Mouse (Mus musculus): ENCODE measurements around the gene Olfr535. TPM values are rescaled to one million over a fixed set of nuclear protein-coding genes. Genes with fewer than 3 reads are reported as not detected.
"Not testable (repeated sequence)": the region's sequence is repeated elsewhere in the genome, so short reads cannot be mapped to it uniquely, and the experiment has no call there.

Olfr535 gene
- total RNA-seq (2012; rRNA removed) (not detected in 2 replicates), total RNA-seq (2014; rRNA removed) (not detected in 2 replicates), polyA plus RNA-seq (2012; ENCODE audit: insufficient read length, low read depth) (not detected in 2 replicates)

- no peak within 1 kb of the TSS for H3K9ac ChIP-seq (ENCODE audit: insufficient read depth, low read depth)
- no peaks in the 10 kb centered on the region for H3K4me1 ChIP-seq (ENCODE audit: control insufficient read depth in 1 of 2, insufficient read depth in 2 of 2)
- no peaks in the 10 kb centered on the region for H3K79me2 ChIP-seq (replicated peaks; ENCODE audit: control insufficient read depth, extremely low read depth, insufficient read depth, poor library complexity, severe bottlenecking)
- H3K4me2 ChIP-seq (ENCODE audit: insufficient read depth, low read depth, poor library complexity, severe bottlenecking): no peak within 1 kb of the TSS
- in situ Hi-C loops (cut with MboI; ENCODE audit: low pct_ligation_motif_present, low pct_unique_long_range_greater_than_20kb, low sequenced_read_pairs) (no loop called here), dilution Hi-C loops (cut with MboI; ENCODE audit: extremely low pct_ligation_motif_present, extremely low pct_unique_long_range_greater_than_20kb, low sequenced_read_pairs) (no loop called here)
- no peaks in the 10 kb centered on the region for H3K36me3 ChIP-seq (replicated peaks in 1 of 2; ENCODE audit: control insufficient read depth in 1 of 2, insufficient read depth in 1 of 2, low read length in 1 of 2)
- peaks cover 74% of the 10 kb centered on the region for H3K27me3 ChIP-seq (replicated peaks)
- no peak for DNase-seq (ENCODE audit: extremely low read depth)
- H3K4me3 ChIP-seq (replicated peaks in 1 of 3; ENCODE audit: low read depth in 2 of 3, low read length in 2 of 3, poor library complexity in 1 of 3): no peak within 1 kb of the TSS
- no peaks in the 10 kb centered on the region for H3K9me3 ChIP-seq (replicated peaks; ENCODE audit: low read length)
- no peak within 1 kb of the TSS for H3K27ac ChIP-seq (ENCODE audit: insufficient read depth, low read depth)
- TF ChIP-seq USF1 (IDR thresholded peaks at IDR 0.05; ENCODE audit: low read depth, low read length): no peak
- TF ChIP-seq MAZ (IDR thresholded peaks at IDR 0.05; ENCODE audit: low read depth, low read length): no peak
- no peak for TF ChIP-seq ZMIZ1 (IDR thresholded peaks at IDR 0.05; ENCODE audit: low read depth, low read length)
- TF ChIP-seq MAX (IDR thresholded peaks at IDR 0.05; ENCODE audit: low read length): no peak
- TF ChIP-seq MAFK (IDR thresholded peaks at IDR 0.05; ENCODE audit: insufficient replicate concordance, low read length): no peak
- no peak for TF ChIP-seq POLR2A (IDR thresholded peaks at IDR 0.05; ENCODE audit: low read depth, low read length)
- no peak for TF ChIP-seq ZKSCAN1 (IDR thresholded peaks at IDR 0.05; ENCODE audit: borderline replicate concordance, low read depth, low read length)
- TF ChIP-seq ELF1 (IDR thresholded peaks at IDR 0.05; ENCODE audit: low read depth, low read length): no peak
- TF ChIP-seq NELFE (IDR thresholded peaks at IDR 0.05; ENCODE audit: low read depth, low read length): no peak
- TF ChIP-seq GABPA (IDR thresholded peaks at IDR 0.05; ENCODE audit: insufficient replicate concordance, low read depth, low read length): no peak
- TF ChIP-seq MEF2A (IDR thresholded peaks at IDR 0.05; ENCODE audit: borderline replicate concordance, low read depth, low read length): no peak
- no peak for TF ChIP-seq JUND (conservative IDR thresholded peaks at IDR 0.05; ENCODE audit: low read depth, low read length)
- no peak for TF ChIP-seq KAT2A (IDR thresholded peaks at IDR 0.05; ENCODE audit: insufficient replicate concordance, low read length)
Measured at GRCm38 (mm10) chr7:140483916-140484315, at the start of gene Olfr535. Olfr535 (plus strand) TSS chr7:140484216.

DNA sequence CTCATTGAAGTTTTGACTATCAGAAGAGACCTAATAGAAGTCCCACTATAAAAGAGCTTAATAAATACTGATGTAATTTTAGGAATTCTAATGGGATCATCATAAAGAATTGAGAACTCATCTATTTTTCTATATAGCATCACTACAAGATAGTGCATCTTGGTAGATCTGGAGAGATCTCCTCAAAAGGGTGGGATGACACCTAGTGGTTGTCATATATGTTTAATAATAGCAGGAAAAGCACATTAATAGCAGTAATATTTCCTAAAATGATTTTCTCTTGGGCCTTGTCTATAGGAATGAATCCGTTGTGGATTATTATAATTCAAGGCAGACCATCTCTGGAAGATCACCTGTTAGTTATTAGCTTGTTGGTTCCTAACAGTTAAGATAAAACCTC lies 40.9 kb upstream of the Olfr535 start:
- Histone ChIP-seq H3K27me3 (replicated peaks) (peaks cover 36% of the 10 kb centered on the region), H3K9ac (ENCODE audit: insufficient read depth, low read depth) (no peak overlapping the region), H3K4me3 (replicated peaks in 1 of 3; ENCODE audit: low read depth in 2 of 3, low read length in 2 of 3, poor library complexity in 1 of 3) (no peak overlapping the region), H3K36me3 (replicated peaks in 1 of 2; ENCODE audit: control insufficient read depth in 1 of 2, insufficient read depth in 1 of 2, low read length in 1 of 2) (no peaks in the 10 kb centered on the region), H3K79me2 (replicated peaks; ENCODE audit: control insufficient read depth, extremely low read depth, insufficient read depth, poor library complexity, severe bottlenecking) (no peaks in the 10 kb centered on the region), H3K4me2 (ENCODE audit: insufficient read depth, low read depth, poor library complexity, severe bottlenecking) (no peak overlapping the region), H3K27ac (ENCODE audit: insufficient read depth, low read depth) (no peak overlapping the region), H3K9me3 (replicated peaks; ENCODE audit: low read length) (no peaks in the 10 kb centered on the region), H3K4me1 (ENCODE audit: control insufficient read depth in 1 of 2, insufficient read depth in 2 of 2) (peaks cover 0 to 5% of the 10 kb centered on the region in 2 experiments; a peak in 2 of 4 replicates)
- dilution Hi-C loops (cut with MboI; ENCODE audit: extremely low pct_ligation_motif_present, extremely low pct_unique_long_range_greater_than_20kb, low sequenced_read_pairs) (no loop called here), in situ Hi-C loops (cut with MboI; ENCODE audit: low pct_ligation_motif_present, low pct_unique_long_range_greater_than_20kb, low sequenced_read_pairs) (no loop called here)
- TF ChIP-seq RAD21 (IDR thresholded peaks at IDR 0.05; ENCODE audit: low read depth, low read length) (peak; percentile 17), SMC3 (IDR thresholded peaks at IDR 0.05; ENCODE audit: low read depth, low read length) (no peak), CTCF (conservative IDR thresholded peaks at IDR 0.05 in 1 of 2, IDR thresholded peaks at IDR 0.05 in 1 of 2; ENCODE audit: low read depth in 2 of 2, low read length in 2 of 2) (peak in 1 of 2 experiments; percentile 27; a peak in 1 of 4 replicates)
- DNase-seq (ENCODE audit: extremely low read depth): no peak

DNA sequence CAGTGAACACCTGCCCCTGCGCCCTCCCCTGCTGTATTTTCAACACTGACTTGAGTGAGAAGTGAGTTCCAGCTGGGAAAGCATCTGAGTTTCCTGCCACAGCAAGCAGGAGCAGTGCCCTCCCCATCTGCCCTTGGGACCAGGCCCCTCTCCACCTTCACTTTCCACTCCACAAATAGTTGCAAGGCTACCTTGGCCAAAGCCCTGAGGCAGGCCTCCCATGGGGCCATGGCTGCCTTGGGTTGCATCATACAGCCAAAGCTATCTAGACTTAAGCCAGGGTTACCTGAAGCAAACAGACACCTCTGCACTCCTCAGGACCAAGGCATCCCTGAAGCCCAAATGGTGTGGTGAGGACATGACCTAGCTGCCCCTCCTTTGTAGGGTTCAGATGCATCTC lies 20.9 kb upstream of the Olfr535 start, which contains the start of gene Olfr533:
Gene Olfr533, plus strand, starts transcription at position 301 of the 400 bp plus-strand sequence.
- in situ Hi-C loops (cut with MboI; ENCODE audit: low pct_ligation_motif_present, low pct_unique_long_range_greater_than_20kb, low sequenced_read_pairs); H3K4me1 ChIP-seq (ENCODE audit: control insufficient read depth in 1 of 2, insufficient read depth in 2 of 2); H3K79me2 ChIP-seq (replicated peaks; ENCODE audit: control insufficient read depth, extremely low read depth, insufficient read depth, poor library complexity, severe bottlenecking); H3K27ac ChIP-seq (ENCODE audit: insufficient read depth, low read depth); H3K4me3 ChIP-seq (replicated peaks in 1 of 3; ENCODE audit: low read depth in 2 of 3, low read length in 2 of 3, poor library complexity in 1 of 3); DNase-seq (ENCODE audit: extremely low read depth); H3K9ac ChIP-seq (ENCODE audit: insufficient read depth, low read depth); H3K9me3 ChIP-seq (replicated peaks; ENCODE audit: low read length); dilution Hi-C loops (cut with MboI; ENCODE audit: extremely low pct_ligation_motif_present, extremely low pct_unique_long_range_greater_than_20kb, low sequenced_read_pairs); H3K36me3 ChIP-seq (replicated peaks in 1 of 2; ENCODE audit: control insufficient read depth in 1 of 2, insufficient read depth in 1 of 2, low read length in 1 of 2): not testable (repeated sequence)
- peaks cover 46% of the 10 kb centered on the region for H3K27me3 ChIP-seq (replicated peaks)
- 0 out of 2 replicates have a peak within 1 kb of the TSS, but pooled peaks have one; percentile 1 for H3K4me2 ChIP-seq (ENCODE audit: insufficient read depth, low read depth, poor library complexity, severe bottlenecking)

All from CH12.LX (cell line).